Mouse (Mus musculus): ENCODE results near the gene Panx1. TPM values are rescaled to one million over a fixed set of nuclear protein-coding genes. Genes with fewer than 3 reads are reported as not detected.

Panx1 gene
- total and polyA plus RNA-seq, 3 experiments, result 19.7 to 54.0 (median 27.9) TPM

GRCm38 (mm10) chr9:15044391-15045083 is 741 bp downstream of the Panx1 start:
- no peaks in the 10 kb centered on the region for H3K27me3 ChIP-seq (replicated peaks)
- in situ Hi-C loops (cut with MboI; ENCODE audit: low pct_ligation_motif_present, low pct_unique_long_range_greater_than_20kb, low sequenced_read_pairs), result no loop called here
- peaks cover 0 to 26% of the 10 kb centered on the region in 2 experiments for H3K36me3 ChIP-seq (replicated peaks in 1 of 2; ENCODE audit: control insufficient read depth in 1 of 2, insufficient read depth in 1 of 2, low read length in 1 of 2)
- no peak for DNase-seq (ENCODE audit: extremely low read depth)
- H3K4me1 ChIP-seq (ENCODE audit: control insufficient read depth in 1 of 2, insufficient read depth in 2 of 2), result peaks cover 9 to 49% of the 10 kb centered on the region in 2 experiments
- peak overlapping the region; percentile 62 for H3K4me2 ChIP-seq (ENCODE audit: insufficient read depth, low read depth, poor library complexity, severe bottlenecking)
- no peak overlapping the region for H3K27ac ChIP-seq (ENCODE audit: insufficient read depth, low read depth)
- dilution Hi-C loops (cut with MboI; ENCODE audit: extremely low pct_ligation_motif_present, extremely low pct_unique_long_range_greater_than_20kb, low sequenced_read_pairs), result no loop called here
- H3K9ac ChIP-seq (ENCODE audit: insufficient read depth, low read depth), result peak overlapping the region; percentile 63; the same call in 1 of the 2 replicates
- TF ChIP-seq MAZ (IDR thresholded peaks at IDR 0.05; ENCODE audit: low read depth, low read length) (no peak), MAFK (IDR thresholded peaks at IDR 0.05; ENCODE audit: insufficient replicate concordance, low read length) (no peak), RAD21 (IDR thresholded peaks at IDR 0.05; ENCODE audit: low read depth, low read length) (no peak), E2F4 (IDR thresholded peaks at IDR 0.05; ENCODE audit: insufficient replicate concordance, low read depth, low read length) (no peak), ZMIZ1 (IDR thresholded peaks at IDR 0.05; ENCODE audit: low read depth, low read length) (no peak), CHD2 (IDR thresholded peaks at IDR 0.05; ENCODE audit: low read length) (no peak), BHLHE40 (IDR thresholded peaks at IDR 0.05; ENCODE audit: low read depth, low read length) (no peak), CTCF (conservative IDR thresholded peaks at IDR 0.05 in 1 of 2, IDR thresholded peaks at IDR 0.05 in 1 of 2; ENCODE audit: low read depth in 2 of 2, low read length in 2 of 2) (no peak), ELF1 (IDR thresholded peaks at IDR 0.05; ENCODE audit: low read depth, low read length) (no peak), KAT2A (IDR thresholded peaks at IDR 0.05; ENCODE audit: insufficient replicate concordance, low read length) (no peak), HCFC1 (IDR thresholded peaks at IDR 0.05; ENCODE audit: low read depth, low read length) (no peak), POLR2A (IDR thresholded peaks at IDR 0.05; ENCODE audit: low read depth, low read length) (no peak), TBP (conservative IDR thresholded peaks at IDR 0.05; ENCODE audit: low read depth, low read length) (no peak), SIN3A (IDR thresholded peaks at IDR 0.05; ENCODE audit: low read length) (no peak)
- no peaks in the 10 kb centered on the region for H3K9me3 ChIP-seq (replicated peaks; ENCODE audit: low read length)
- no peaks in the 10 kb centered on the region for H3K79me2 ChIP-seq (replicated peaks; ENCODE audit: control insufficient read depth, extremely low read depth, insufficient read depth, poor library complexity, severe bottlenecking)
- peak overlapping the region; percentile 53 to 86 (median 82) for H3K4me3 ChIP-seq (replicated peaks in 1 of 3; ENCODE audit: low read depth in 2 of 3, low read length in 2 of 3, poor library complexity in 1 of 3)

GRCm38 (mm10) chr9:15041556-15041955 is 3.7 kb downstream of the Panx1 start:
- Histone ChIP-seq H3K4me3 (replicated peaks in 1 of 3; ENCODE audit: low read depth in 2 of 3, low read length in 2 of 3, poor library complexity in 1 of 3) (no peak overlapping the region), H3K36me3 (replicated peaks in 1 of 2; ENCODE audit: control insufficient read depth in 1 of 2, insufficient read depth in 1 of 2, low read length in 1 of 2) (peaks cover 0 to 32% of the 10 kb centered on the region in 2 experiments), H3K4me1 (ENCODE audit: control insufficient read depth in 1 of 2, insufficient read depth in 2 of 2) (peaks cover 9 to 60% of the 10 kb centered on the region in 2 experiments), H3K9me3 (replicated peaks; ENCODE audit: low read length) (peaks cover 6% of the 10 kb centered on the region), H3K9ac (ENCODE audit: insufficient read depth, low read depth) (no peak overlapping the region), H3K27ac (ENCODE audit: insufficient read depth, low read depth) (no peak overlapping the region), H3K79me2 (replicated peaks; ENCODE audit: control insufficient read depth, extremely low read depth, insufficient read depth, poor library complexity, severe bottlenecking) (no peaks in the 10 kb centered on the region), H3K27me3 (replicated peaks) (no peaks in the 10 kb centered on the region), H3K4me2 (ENCODE audit: insufficient read depth, low read depth, poor library complexity, severe bottlenecking) (no peak overlapping the region)
- no peak for TF ChIP-seq BHLHE40 (IDR thresholded peaks at IDR 0.05; ENCODE audit: low read depth, low read length)
- no peak for TF ChIP-seq ELF1 (IDR thresholded peaks at IDR 0.05; ENCODE audit: low read depth, low read length)
- no peak for TF ChIP-seq E2F4 (IDR thresholded peaks at IDR 0.05; ENCODE audit: insufficient replicate concordance, low read depth, low read length)
- TF ChIP-seq JUN (IDR thresholded peaks at IDR 0.05; ENCODE audit: insufficient read depth, low read depth, low read length), result no peak
- TF ChIP-seq ZNF384 (IDR thresholded peaks at IDR 0.05; ENCODE audit: low read depth, low read length), result no peak
- no peak for DNase-seq (ENCODE audit: extremely low read depth)
- dilution Hi-C loops (cut with MboI; ENCODE audit: extremely low pct_ligation_motif_present, extremely low pct_unique_long_range_greater_than_20kb, low sequenced_read_pairs) (no loop called here), in situ Hi-C loops (cut with MboI; ENCODE audit: low pct_ligation_motif_present, low pct_unique_long_range_greater_than_20kb, low sequenced_read_pairs) (no loop called here)
